Mouse (Mus musculus): Measurements from ENCODE around the gene Sdk1. TPM values are rescaled to one million over a fixed set of nuclear protein-coding genes. Genes with fewer than 3 reads are reported as not detected.

Gene Sdk1
- total and polyA plus RNA-seq, 2 experiments: 0.18 to 0.27 TPM

- no peaks in the 10 kb centered on the region for H3K4me1 ChIP-seq (ENCODE audit: control insufficient read depth, insufficient read depth, low read length)
- no peaks in the 10 kb centered on the region for H3K79me2 ChIP-seq (ENCODE audit: control insufficient read depth, insufficient read depth, low read length)
- H3K9ac ChIP-seq (ENCODE audit: low read depth, low read length): no peak overlapping the region
- no peak for TF ChIP-seq CTCF (IDR thresholded peaks at IDR 0.05; ENCODE audit: low read depth, low read length)
- TF ChIP-seq POLR2A (IDR thresholded peaks at IDR 0.05; ENCODE audit: extremely low read depth, insufficient read depth, low read length): no peak
- no peaks in the 10 kb centered on the region for H3K36me3 ChIP-seq (ENCODE audit: control insufficient read depth, insufficient read depth, low read length)
- no peak for DNase-seq (ENCODE audit: extremely low read depth, low read depth, low spot score)
- H3K27me3 ChIP-seq (ENCODE audit: control insufficient read depth, insufficient read depth, low read length): no peaks in the 10 kb centered on the region
- H3K27ac ChIP-seq (replicated peaks; ENCODE audit: insufficient read depth, low read depth, low read length): no peak overlapping the region
- 60% methylated on average over 8 of the region's 8 CpGs for WGBS
- H3K4me3 ChIP-seq (ENCODE audit: insufficient read depth, low read depth, low read length): no peak overlapping the region
These were observed 301.8 kb downstream of the Sdk1 start for GRCm38 (mm10) chr5:141542890-141543666.

DNA sequence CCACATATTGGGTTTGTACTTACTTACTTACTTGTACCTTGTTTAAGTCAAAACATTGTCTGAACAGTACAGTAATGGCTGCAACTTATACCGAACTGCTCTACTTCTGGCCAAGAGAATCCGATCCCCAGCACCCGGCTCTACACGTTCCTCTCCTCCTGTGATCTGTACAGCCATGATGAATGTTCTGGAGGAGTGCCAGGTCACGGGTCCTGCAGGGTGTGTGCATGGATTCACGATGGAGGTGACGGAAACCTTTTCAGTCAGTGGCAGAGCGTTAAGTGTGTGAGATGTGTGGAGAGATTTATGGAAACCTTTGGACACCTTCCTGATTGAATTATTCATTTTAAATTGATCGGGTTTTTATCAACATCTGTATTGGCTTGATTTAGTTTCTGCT lies 312.2 kb downstream of the Sdk1 start:
- TF ChIP-seq POLR2A (IDR thresholded peaks at IDR 0.05; ENCODE audit: extremely low read depth, insufficient read depth, low read length) (no peak), CTCF (IDR thresholded peaks at IDR 0.05; ENCODE audit: low read depth, low read length) (no peak)
- no peak for DNase-seq (ENCODE audit: extremely low read depth, low read depth, low spot score)
- no peak overlapping the region for H3K27ac ChIP-seq (replicated peaks; ENCODE audit: insufficient read depth, low read depth, low read length)
- no peak overlapping the region for H3K9ac ChIP-seq (ENCODE audit: low read depth, low read length)
- H3K4me3 ChIP-seq (ENCODE audit: insufficient read depth, low read depth, low read length): no peak overlapping the region
- H3K36me3 ChIP-seq (ENCODE audit: control insufficient read depth, insufficient read depth, low read length): no peaks in the 10 kb centered on the region
- WGBS: 90% methylated on average over 9 of the region's 9 CpGs
- peaks cover 3% of the 10 kb centered on the region for H3K4me1 ChIP-seq (ENCODE audit: control insufficient read depth, insufficient read depth, low read length)
- H3K79me2 ChIP-seq (ENCODE audit: control insufficient read depth, insufficient read depth, low read length): no peaks in the 10 kb centered on the region
- H3K27me3 ChIP-seq (ENCODE audit: control insufficient read depth, insufficient read depth, low read length): no peaks in the 10 kb centered on the region

DNA sequence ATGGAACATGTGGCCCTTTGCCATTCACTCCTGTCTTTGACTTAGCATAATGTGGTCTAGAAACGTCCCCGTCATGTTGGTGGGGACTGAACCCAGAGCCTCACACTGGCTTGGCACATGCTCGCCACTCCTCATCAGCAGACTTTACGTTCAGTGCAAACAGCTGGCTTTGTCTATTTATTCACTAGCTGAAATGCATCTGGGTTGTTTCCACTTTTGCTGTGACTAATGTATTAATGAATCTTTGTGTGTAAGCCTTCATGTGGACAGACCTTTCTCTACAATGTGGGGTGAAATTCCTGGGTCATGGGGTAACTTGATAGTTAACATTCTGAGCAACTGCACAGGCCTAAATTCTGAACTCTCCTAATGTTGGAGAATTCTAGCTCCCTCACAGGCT lies 317.4 kb downstream of the Sdk1 start:
- Histone ChIP-seq H3K9ac (ENCODE audit: low read depth, low read length) (no peak overlapping the region), H3K27ac (replicated peaks; ENCODE audit: insufficient read depth, low read depth, low read length) (no peak overlapping the region), H3K79me2 (ENCODE audit: control insufficient read depth, insufficient read depth, low read length) (no peaks in the 10 kb centered on the region), H3K27me3 (ENCODE audit: control insufficient read depth, insufficient read depth, low read length) (no peaks in the 10 kb centered on the region), H3K36me3 (ENCODE audit: control insufficient read depth, insufficient read depth, low read length) (no peaks in the 10 kb centered on the region), H3K4me3 (ENCODE audit: insufficient read depth, low read depth, low read length) (no peak overlapping the region), H3K4me1 (ENCODE audit: control insufficient read depth, insufficient read depth, low read length) (peaks cover 3% of the 10 kb centered on the region)
- no peak for DNase-seq (ENCODE audit: extremely low read depth, low read depth, low spot score)
- 89% methylated on average over 4 of the region's 4 CpGs for WGBS
- no peak for TF ChIP-seq POLR2A (IDR thresholded peaks at IDR 0.05; ENCODE audit: extremely low read depth, insufficient read depth, low read length)
- TF ChIP-seq CTCF (IDR thresholded peaks at IDR 0.05; ENCODE audit: low read depth, low read length): no peak

- Histone ChIP-seq H3K27ac (replicated peaks; ENCODE audit: insufficient read depth, low read depth, low read length) (no peak overlapping the region), H3K4me3 (ENCODE audit: insufficient read depth, low read depth, low read length) (no peak overlapping the region), H3K79me2 (ENCODE audit: control insufficient read depth, insufficient read depth, low read length) (no peaks in the 10 kb centered on the region), H3K9ac (ENCODE audit: low read depth, low read length) (no peak overlapping the region), H3K27me3 (ENCODE audit: control insufficient read depth, insufficient read depth, low read length) (no peaks in the 10 kb centered on the region), H3K4me1 (ENCODE audit: control insufficient read depth, insufficient read depth, low read length) (peaks cover 1% of the 10 kb centered on the region; the same call in 1 of the 2 replicates), H3K36me3 (ENCODE audit: control insufficient read depth, insufficient read depth, low read length) (no peaks in the 10 kb centered on the region)
- TF ChIP-seq POLR2A (IDR thresholded peaks at IDR 0.05; ENCODE audit: extremely low read depth, insufficient read depth, low read length): no peak
- TF ChIP-seq CTCF (IDR thresholded peaks at IDR 0.05; ENCODE audit: low read depth, low read length): no peak
- no peak for DNase-seq (ENCODE audit: extremely low read depth, low read depth, low spot score)
- WGBS: 81% methylated on average over 5 of the region's 5 CpGs
These were observed 319.0 kb downstream of the Sdk1 start for GRCm38 (mm10) chr5:141560325-141560724.

GRCm38 (mm10) chr5:141561989-141562560 lies 320.8 kb downstream of the Sdk1 start:
- H3K27ac ChIP-seq (replicated peaks; ENCODE audit: insufficient read depth, low read depth, low read length): no peak overlapping the region
- 59% methylated on average over 3 of the region's 3 CpGs for WGBS
- no peak for DNase-seq (ENCODE audit: extremely low read depth, low read depth, low spot score)

DNA sequence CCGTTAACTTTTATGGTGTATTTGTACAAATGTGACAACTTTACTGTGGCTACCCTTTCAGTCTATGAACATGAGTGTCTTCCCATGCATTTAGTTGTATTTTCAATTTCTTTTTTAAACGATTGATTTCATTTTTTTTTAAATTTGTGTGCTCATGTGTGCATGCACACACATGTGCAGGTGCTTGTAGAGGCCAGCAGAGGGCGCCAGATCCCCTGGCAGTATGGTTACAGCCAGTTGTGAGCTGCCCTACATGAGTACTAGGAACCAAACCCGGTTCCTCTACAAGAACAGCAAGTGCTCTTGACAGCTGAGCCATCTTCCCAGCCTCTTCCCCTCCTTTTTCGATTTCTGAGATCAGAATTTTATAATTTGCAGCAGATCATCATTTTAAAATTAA lies 322.9 kb downstream of the Sdk1 start:
- 87% methylated on average over 5 of the region's 5 CpGs for WGBS
- no peak for DNase-seq (ENCODE audit: extremely low read depth, low read depth, low spot score)
- Histone ChIP-seq H3K9ac (ENCODE audit: low read depth, low read length) (no peak overlapping the region), H3K27ac (replicated peaks; ENCODE audit: insufficient read depth, low read depth, low read length) (no peak overlapping the region), H3K4me1 (ENCODE audit: control insufficient read depth, insufficient read depth, low read length) (no peaks in the 10 kb centered on the region), H3K27me3 (ENCODE audit: control insufficient read depth, insufficient read depth, low read length) (no peaks in the 10 kb centered on the region), H3K4me3 (ENCODE audit: insufficient read depth, low read depth, low read length) (no peak overlapping the region), H3K79me2 (ENCODE audit: control insufficient read depth, insufficient read depth, low read length) (no peaks in the 10 kb centered on the region), H3K36me3 (ENCODE audit: control insufficient read depth, insufficient read depth, low read length) (no peaks in the 10 kb centered on the region)
- TF ChIP-seq CTCF (IDR thresholded peaks at IDR 0.05; ENCODE audit: low read depth, low read length) (peak; percentile 52), POLR2A (IDR thresholded peaks at IDR 0.05; ENCODE audit: extremely low read depth, insufficient read depth, low read length) (no peak)

More at GRCm38 (mm10) chr5:141561989-141562560, 320.8 kb downstream of the Sdk1 start:
- Histone ChIP-seq H3K79me2 (ENCODE audit: control insufficient read depth, insufficient read depth, low read length) (no peaks in the 10 kb centered on the region), H3K4me3 (ENCODE audit: insufficient read depth, low read depth, low read length) (no peak overlapping the region), H3K4me1 (ENCODE audit: control insufficient read depth, insufficient read depth, low read length) (no peaks in the 10 kb centered on the region), H3K36me3 (ENCODE audit: control insufficient read depth, insufficient read depth, low read length) (no peaks in the 10 kb centered on the region), H3K27me3 (ENCODE audit: control insufficient read depth, insufficient read depth, low read length) (no peaks in the 10 kb centered on the region), H3K9ac (ENCODE audit: low read depth, low read length) (no peak overlapping the region)
- TF ChIP-seq CTCF (IDR thresholded peaks at IDR 0.05; ENCODE audit: low read depth, low read length): no peak
- TF ChIP-seq POLR2A (IDR thresholded peaks at IDR 0.05; ENCODE audit: extremely low read depth, insufficient read depth, low read length): no peak
